Mouse (Mus musculus) R1 (cell line): ENCODE data around the gene Endou.

Experiments used
- DNase-seq: peaks from one replicate; pipeline ENCODE4 v3.0.0-alpha.2; 2018; ENCODE audit warnings: low read depth, low spot score

The Endou gene

DNA sequence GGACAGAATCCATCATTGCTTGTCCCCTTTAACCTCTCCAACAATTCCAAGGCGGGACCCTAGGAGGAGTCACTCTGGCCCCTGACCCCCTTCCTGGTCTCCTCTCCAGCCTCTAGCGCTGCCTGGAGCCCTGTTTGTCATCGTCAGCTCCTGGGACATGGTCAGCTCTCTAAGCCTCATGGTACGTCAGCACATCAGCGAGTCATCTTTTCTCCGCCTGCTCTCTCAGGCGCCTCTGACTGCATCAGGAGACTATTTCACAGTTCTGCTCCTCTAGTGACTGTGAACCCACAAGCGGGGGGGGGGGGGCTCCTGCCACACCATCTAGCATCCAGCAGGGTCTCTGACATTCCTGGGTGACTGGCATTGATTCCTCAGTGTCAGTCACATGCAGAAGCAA, 24.2 kb upstream of the Endou start:
- no peak for DNase-seq

DNA sequence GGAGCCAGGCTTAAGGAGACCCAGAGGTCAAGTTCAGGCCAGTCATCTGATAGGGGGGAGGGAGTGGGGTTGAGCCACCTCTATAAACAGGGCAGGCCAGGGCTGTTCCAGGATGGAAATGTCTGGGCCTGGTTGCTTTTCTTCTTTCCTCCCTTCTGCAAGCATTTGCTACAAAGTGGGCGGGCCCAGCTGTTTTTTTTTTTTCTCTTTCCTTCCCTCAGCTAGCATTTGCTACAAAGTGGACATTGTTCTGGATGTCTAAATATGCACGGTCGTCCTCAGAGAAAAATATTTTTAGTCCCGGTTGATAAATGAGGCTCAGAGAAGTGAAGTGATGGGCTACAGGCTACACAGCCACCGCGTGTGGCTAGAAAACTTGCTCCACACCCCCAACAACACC, 23.3 kb upstream of the Endou start:
- no peak for DNase-seq

- DNase-seq: no peak
These were observed 21.4 kb upstream of the Endou start for GRCm38 (mm10) chr15:97752491-97752890.

- DNase-seq: peak; percentile 68
These were observed 20.5 kb upstream of the Endou start for GRCm38 (mm10) chr15:97751676-97752075.

DNA sequence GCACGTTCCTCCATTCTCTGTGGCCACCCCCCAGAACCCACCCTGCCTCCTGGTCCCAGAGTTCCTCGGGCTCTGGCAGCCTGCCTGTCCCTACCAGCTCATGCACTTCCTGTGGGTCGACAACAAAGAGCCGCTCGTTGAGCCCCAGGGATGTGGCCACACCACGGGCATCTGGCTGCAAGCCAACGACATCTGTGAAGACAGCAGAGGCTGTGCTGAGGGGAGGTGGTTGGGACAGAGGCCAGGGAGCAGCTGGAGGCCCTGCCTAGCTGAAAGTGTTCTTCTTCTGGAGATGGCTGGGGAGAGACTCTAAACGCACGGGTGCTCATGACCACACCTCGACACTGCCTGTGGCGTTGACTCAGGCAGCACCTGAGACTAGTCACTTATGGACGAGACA, 19.6 kb upstream of the Endou start:
- DNase-seq: no peak

GRCm38 (mm10) chr15:97749841-97750240, 18.7 kb upstream of the Endou start:
- DNase-seq: no peak

DNA sequence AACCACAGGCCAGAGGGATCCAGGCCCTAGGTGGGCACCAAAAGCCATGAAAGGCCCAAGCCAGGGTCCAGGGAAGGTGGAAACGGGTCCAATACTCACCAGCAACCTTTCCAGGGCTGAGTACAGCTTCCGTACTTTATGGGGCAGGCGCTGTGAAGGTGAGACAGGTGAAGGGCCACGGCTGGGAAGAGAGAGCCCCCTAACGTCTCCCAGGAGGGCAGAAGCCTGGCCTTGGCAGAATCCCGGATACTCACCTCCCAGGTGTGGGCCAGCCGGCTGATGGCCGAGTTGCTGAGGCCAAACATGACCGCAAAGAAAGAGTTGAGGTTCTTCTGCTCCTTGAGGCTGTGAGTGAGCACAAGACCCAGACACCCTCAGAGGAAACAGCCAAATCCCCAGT, 18.3 kb upstream of the Endou start:
- DNase-seq: no peak

- DNase-seq: no peak
These were observed 17.8 kb upstream of the Endou start for GRCm38 (mm10) chr15:97748964-97749363.

- no peak for DNase-seq
These were observed 17.2 kb upstream of the Endou start for GRCm38 (mm10) chr15:97748309-97748708.

DNA sequence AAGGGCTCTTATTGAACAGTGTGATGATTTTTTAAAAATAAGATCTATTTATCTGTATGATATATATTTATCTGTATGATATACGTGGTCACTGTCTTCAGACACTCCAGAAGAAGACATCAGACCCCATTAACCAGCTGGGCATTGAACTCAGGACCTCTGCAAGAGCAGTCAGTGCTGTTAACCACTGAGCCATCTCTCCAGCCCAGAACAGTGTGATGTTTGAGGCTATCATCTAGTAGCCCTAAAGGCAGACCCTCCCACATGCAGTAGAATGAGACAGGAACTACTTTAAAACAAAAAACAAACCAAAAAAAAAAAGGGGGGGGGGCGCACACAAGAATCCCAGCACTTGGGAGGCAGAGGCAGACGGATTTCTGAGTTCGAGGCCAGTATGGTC, 16.3 kb upstream of the Endou start:
- no peak for DNase-seq

- DNase-seq: peak; percentile 53
These were observed 15.6 kb upstream of the Endou start for GRCm38 (mm10) chr15:97746748-97747147.

DNA sequence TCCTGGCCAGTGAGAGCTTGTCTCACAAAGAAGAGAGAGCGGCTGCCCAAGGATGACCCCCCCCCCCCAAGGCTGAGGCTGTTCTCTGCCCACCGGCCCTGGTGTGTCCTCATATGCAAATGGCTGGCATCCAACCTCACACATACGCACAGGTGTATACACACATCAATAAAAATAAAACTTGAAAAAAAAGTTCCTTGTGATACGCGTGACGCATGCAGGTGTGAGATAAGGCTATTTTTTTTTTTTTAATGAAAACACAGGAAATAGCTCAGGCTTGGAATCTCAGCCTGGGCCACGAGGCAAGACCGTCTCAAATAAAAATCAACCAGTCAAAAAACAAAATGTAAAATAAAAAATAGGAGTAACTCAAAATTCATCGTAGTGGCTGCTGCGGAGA, 15.1 kb upstream of the Endou start:
- no peak for DNase-seq

- no peak for DNase-seq
These were observed 14.2 kb upstream of the Endou start for GRCm38 (mm10) chr15:97745331-97745730.

GRCm38 (mm10) chr15:97744930-97745329, 13.8 kb upstream of the Endou start:
- DNase-seq: no peak

GRCm38 (mm10) chr15:97743961-97744525, 12.9 kb upstream of the Endou start:
- DNase-seq: no peak

DNA sequence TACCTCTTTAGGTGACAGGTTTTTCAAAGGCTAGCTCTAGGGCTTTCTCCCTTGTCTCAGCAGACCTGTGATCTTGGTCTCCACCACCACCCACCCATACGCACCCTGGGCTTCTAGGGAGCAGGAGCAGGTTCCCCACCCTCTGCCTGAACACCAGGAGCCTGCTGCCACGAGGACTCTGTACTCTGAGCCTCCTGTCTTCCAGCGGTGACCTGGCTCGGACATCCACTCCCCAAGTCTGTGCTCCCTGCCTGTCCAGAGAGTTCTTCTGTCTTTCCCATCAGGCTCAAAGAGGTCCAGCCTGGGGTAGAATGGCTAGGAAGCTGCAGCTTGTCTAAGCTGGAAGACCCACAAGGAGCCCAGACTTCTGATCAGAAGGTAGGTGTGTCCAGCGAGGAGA, 12.1 kb upstream of the Endou start:
- DNase-seq: no peak

DNA sequence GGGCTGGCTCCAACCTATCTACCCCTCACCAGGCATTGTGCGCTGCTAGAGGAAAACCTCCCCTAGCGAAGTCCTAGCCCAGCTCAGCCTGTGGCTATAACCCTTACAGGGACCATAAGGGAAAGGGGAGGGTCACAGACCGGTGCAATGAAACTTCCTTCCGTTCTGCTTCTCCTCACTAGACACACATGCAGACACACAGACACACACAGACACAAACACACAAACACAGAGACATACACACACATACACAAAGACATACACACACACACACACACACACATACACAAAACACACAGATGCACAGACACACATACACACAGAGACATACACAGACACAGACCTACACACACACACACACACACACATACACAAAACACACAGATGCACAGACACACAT, 11.5 kb upstream of the Endou start:
- no peak for DNase-seq

- DNase-seq: no peak
These were observed 10.9 kb upstream of the Endou start for GRCm38 (mm10) chr15:97742074-97742473.

GRCm38 (mm10) chr15:97741662-97742061, 10.5 kb upstream of the Endou start:
- DNase-seq: no peak

DNA sequence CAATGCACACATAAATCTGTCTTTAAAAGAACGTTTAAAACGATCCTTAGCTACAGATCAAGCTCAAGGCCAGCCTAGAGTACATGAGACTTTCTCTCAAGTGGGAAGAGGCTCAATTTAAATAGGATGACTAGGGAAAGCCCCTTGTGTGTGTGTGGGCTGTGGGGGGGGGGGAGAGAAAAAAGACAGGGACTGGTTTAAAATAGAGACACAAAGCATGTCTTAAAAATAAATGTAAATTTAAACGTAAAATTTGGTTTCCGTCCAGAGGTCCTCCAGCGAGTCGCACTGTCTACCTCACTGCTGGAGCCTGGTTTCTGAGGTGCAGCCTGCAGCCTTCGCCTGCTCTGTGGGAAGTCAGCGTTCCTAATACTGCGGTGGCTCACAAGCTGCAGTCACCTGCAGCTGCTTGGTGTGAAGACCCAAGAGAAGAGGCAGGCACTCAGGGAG, 9.2 kb upstream of the Endou start:
- no peak for DNase-seq

DNA sequence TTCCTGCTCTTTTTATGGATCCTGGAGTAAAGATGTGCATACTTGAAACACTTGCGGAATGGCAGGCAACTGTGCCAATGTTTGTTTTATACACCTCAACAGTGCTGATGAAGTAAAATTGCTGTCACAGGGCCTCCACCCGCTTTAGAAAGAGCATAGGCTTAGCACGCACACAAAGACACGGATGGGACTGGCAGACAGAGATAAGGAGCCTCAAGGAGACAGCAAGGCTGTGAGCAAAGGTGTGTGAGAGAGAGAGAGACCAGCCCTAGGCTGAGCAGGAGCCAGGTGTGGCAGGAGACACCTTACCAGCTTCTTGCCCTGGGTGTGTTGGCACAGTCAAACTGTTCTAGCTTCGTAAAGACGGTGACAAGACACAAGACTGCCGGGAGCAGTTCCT, 7.8 kb upstream of the Endou start:
- DNase-seq: no peak

DNA sequence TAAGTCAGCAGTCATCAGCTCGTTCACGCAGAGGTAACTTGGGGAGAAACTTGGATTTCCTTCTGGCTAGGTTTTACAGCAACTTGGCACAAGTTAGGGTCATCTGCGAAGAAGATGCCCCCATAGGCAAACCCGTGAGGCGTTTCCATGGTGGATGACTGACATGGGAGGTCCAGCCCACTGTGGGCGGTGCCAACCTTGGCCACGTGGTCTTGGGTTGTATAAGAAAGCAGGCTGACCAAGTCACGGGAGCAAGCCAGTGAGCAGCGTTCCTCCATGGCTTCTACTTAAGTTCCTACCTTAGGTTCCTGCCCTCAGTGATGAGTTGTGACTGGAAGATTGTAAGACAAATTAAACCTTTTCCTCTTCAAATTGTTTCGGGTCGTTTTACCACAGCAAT, 849 bp upstream of the Endou start:
- no peak for DNase-seq

DNA sequence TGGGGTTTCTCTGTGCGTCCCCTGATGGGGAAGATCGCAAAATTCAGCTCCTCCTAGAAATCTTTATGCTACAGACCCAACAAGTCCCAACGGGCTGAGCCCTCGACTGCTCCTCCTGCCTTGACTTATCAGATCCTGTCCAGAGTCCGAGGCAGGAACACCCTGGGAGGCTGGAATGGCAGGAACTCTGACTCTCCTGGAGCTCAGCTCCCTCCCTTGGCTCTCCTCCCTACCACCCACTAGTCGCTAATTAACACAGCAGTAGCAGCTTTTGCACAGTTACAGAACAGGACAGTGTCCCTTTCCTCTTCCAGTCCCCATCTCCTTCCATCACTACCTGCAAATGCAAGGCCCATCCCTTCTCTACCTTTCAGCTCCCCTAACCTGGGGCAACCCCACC, 774 bp downstream of the Endou start:
- DNase-seq: no peak

- DNase-seq: no peak
These were observed 2.3 kb downstream of the Endou start for GRCm38 (mm10) chr15:97728804-97729203.
